Mouse (Mus musculus) liver, embryonic 12.5 days (tissue): ENCODE results near the gene Tlr9. TPM values are rescaled to one million over a fixed set of nuclear protein-coding genes. Genes with fewer than 3 reads are reported as not detected.

Experiments used
- ATAC-seq: fragments of 200-750 bp; cut with Nextera tagmentation; 2 replicates; pipeline ENCODE4 v1.8.0; 2017; ENCODE audit warnings: moderate number of reproducible peaks, mild to moderate bottlenecking, moderate library complexity
- H3K27ac ChIP-seq: fragments of 300-500 bp; sonication (generic); 2 replicates; pipeline ENCODE4 v1.5.1; 2016; ENCODE audit warnings: mild to moderate bottlenecking
- H3K27me3 ChIP-seq: fragments of 300-500 bp; sonication (generic); replicated peaks from 2 replicates; pipeline ENCODE4 v1.6.1; 2016; ENCODE audit warnings: mild to moderate bottlenecking, moderate library complexity
- H3K36me3 ChIP-seq: fragments of 300-500 bp; sonication (generic); 2 replicates; pipeline ENCODE4 v1.6.1; 2016; ENCODE audit warnings: mild to moderate bottlenecking, moderate library complexity
- H3K4me1 ChIP-seq: fragments of 300-500 bp; sonication (generic); 2 replicates; pipeline ENCODE4 v1.6.1; 2016
- H3K4me2 ChIP-seq: fragments of 300-500 bp; sonication (generic); 2 replicates; pipeline ENCODE4 v1.6.1; 2016; ENCODE audit warnings: mild to moderate bottlenecking, moderate library complexity
- H3K4me3 ChIP-seq: fragments of 300-500 bp; sonication (generic); 2 replicates; pipeline ENCODE4 v1.5.1; 2016; ENCODE audit warnings: mild to moderate bottlenecking, moderate library complexity
- H3K9ac ChIP-seq: fragments of 300-500 bp; sonication (generic); 2 replicates; pipeline ENCODE4 v1.6.1; 2016; ENCODE audit warnings: mild to moderate bottlenecking, moderate library complexity
- H3K9me3 ChIP-seq: fragments of 300-500 bp; sonication (generic); replicated peaks from 2 replicates; pipeline ENCODE4 v1.6.1; 2016; ENCODE audit warnings: mild to moderate bottlenecking, moderate library complexity
- WGBS: fragments of 180-500 bp; shearing (Covaris S2); methylation state at CpG from one replicate; pipeline ENCODE4 v1.1.7; 2016; ENCODE audit not compliant: insufficient replicate concordance; 5-methylcytosine and 5-hydroxymethylcytosine counted together
- polyA plus RNA-seq: library from polyadenylated mRNA; unstranded; fragments of >200 nt; fragmentation: Nextera tagmentation; extraction: Ambion mirVana; gene quantifications from 2 replicates; pipeline ENCODE4 v1.2.1, GENCODE M21; 2016

Tlr9 gene
- polyA plus RNA-seq, 1 experiment from 2014 or later = 0.06 TPM

DNA sequence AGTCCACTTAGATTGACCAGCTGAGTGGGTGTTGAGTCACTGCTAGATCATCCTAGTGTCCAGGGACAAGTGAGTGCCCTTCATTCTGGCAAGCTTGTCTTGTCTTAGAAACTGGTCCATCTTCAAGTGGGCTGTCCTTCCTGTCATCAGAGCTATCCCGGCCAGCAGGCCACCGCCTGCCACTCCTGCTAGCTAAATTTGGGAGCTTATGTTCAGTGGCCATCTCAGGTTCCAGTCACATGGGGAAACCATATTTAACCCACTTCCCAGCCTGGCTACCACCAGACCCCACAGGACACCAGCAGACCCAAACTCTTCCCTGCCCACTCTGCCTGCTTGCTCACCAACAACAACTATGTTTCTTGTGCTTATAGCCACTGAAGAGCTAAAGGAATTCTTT lies 15.9 kb upstream of the Tlr9 start:
- Histone ChIP-seq H3K4me1 (peaks cover 48% of the 10 kb centered on the region), H3K36me3 (peaks cover 7% of the 10 kb centered on the region), H3K4me2 (no peak overlapping the region), H3K9me3 (no peaks in the 10 kb centered on the region), H3K9ac (no peak overlapping the region), H3K27me3 (no peaks in the 10 kb centered on the region), H3K4me3 (no peak overlapping the region), H3K27ac (no peak overlapping the region)
- ATAC-seq = no peak
- WGBS = 74% methylated on average over 2 of the region's 2 CpGs

DNA sequence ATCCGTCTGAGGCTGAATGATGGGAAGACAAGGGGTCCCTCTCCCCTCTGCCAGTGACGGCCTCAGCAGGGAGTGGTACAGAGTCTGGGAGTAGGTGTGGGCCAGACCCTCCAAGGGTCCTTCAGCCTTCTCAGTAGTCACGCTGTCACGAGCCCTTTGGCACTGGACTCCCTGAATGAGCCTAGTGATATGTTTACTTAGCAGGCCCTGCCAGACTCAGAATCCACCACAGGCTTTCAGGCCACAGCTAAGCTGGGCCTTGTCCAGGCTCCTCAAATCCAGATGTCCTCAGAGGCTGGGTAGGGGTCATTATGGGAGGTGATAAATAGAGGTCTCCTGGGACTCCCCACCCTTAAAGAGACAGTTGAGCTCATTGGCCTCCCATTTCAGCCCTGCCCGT lies 14.2 kb upstream of the Tlr9 start:
- Histone ChIP-seq H3K27me3 (no peaks in the 10 kb centered on the region), H3K27ac (no peak overlapping the region), H3K4me2 (no peak overlapping the region), H3K9me3 (no peaks in the 10 kb centered on the region), H3K4me1 (peaks cover 48% of the 10 kb centered on the region), H3K4me3 (no peak overlapping the region), H3K36me3 (peaks cover 17% of the 10 kb centered on the region), H3K9ac (no peak overlapping the region)
- ATAC-seq = no peak
- WGBS = 83% methylated on average over 5 of the region's 5 CpGs

DNA sequence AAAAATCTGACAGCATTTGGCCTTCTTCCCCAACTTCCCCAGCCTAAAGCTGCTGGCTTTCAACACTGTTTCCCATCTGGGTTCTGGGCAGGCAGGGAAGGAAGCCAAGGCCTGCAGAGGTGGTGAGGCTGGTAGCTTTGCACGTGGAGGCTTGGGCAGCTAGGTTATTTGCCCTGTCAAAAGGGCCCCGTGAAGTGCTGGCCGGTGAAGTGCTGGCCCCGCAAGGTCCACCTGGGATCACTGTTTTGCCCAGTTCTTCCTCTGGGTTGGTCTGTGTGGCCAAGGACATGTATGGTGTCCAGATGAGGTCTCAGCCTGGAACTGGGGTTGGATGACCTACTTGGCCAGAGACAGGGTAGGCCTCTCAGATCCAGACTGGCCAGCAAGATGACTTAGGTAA lies 12.4 kb upstream of the Tlr9 start:
- Histone ChIP-seq H3K9me3 (no peaks in the 10 kb centered on the region), H3K4me1 (peaks cover 30% of the 10 kb centered on the region), H3K4me3 (no peak overlapping the region), H3K27ac (no peak overlapping the region), H3K4me2 (no peak overlapping the region), H3K9ac (no peak overlapping the region), H3K27me3 (no peaks in the 10 kb centered on the region), H3K36me3 (peaks cover 34% of the 10 kb centered on the region)
- 80% methylated on average over 4 of the region's 4 CpGs for WGBS
- ATAC-seq = no peak

DNA sequence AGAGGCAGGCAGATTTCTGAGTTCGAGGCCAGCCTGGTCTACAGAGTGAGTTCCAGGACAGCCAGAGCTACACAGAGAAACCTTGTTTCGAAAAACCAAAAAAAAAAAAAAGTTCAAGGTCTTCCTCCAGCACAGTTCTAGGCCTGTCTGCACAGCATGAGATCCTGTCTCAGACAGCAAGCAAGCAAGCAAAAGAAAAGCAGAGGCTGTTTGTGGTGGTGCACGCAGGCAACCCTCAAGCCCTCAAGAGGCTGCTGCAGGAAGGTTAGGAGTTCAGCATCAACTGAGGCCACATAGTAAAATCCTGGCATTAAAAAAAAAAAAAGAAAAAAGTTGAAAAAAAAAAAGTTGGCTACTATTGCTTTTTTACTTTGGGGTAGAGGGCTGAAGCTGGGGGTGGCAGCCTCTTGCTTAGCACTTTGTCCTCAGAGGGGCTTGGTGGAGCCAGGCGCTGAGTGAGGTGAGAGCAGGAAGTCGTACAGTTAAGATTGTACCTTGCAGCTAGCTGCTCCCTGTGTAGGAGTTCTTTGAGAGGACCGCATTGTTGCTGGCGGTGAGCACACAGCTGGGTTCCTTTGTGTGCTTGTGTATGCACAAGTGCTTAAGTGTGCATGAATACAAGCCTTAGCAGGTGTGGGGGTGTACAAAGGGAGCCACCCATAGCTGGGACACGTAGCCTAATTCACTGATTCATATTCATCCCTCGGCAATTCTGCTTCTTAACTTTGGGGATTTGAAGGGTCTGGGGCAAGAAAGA lies 11.4 kb upstream of the Tlr9 start:
- WGBS = 70% methylated on average over 9 of the region's 9 CpGs
- H3K27ac ChIP-seq = no peak overlapping the region

DNA sequence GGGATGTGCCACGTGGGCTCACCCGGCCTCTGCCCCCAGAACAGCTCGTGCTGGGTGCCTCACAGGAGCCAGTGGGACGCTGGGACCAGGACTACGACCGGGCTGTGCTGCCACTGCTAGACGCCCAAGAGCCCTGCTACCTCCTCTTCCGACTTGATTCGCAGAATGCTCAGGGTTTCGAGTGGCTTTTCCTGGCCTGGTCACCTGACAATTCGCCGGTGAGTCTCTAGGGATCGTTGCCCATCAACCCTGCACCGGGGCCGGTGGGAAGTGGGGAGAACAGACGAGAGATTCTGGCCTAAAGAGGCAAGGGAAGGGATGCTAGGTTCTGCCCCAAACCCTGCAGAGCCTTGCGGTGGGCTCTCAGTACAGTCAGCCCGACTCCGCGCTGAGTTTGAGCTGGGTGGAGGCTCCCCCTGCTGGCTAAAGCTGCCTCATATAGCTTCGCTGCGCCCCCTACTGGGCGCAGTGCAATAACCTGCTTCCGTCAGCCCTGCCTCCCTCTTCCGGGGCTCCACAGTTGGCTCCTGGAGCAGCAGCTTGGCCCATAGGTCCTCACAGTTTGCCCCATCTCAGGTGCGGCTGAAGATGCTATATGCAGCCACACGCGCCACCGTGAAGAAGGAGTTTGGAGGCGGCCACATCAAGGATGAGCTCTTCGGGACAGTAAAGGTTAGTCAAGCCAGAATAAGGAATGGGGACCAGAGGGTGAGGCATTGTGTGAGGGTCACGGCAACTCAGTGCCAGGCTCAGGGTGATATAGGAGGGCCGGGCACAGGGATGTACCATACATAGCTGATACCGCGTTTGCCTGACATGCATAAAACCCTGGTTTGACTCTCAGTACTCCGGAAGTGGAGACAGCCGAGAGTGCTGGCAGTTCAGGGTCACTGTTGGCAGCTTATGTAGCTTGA lies 10.5 kb upstream of the Tlr9 start:
- ATAC-seq = peak; percentile 75
- Histone ChIP-seq H3K4me3 (peak overlapping the region; percentile 30), H3K9ac (peak overlapping the region; percentile 43; the same call in 1 of the 2 replicates), H3K27ac (0 out of 2 replicates have a peak overlapping the region, but pooled peaks have one; percentile 24), H3K4me2 (peak overlapping the region; percentile 65), H3K4me1 (peaks cover 15% of the 10 kb centered on the region), H3K36me3 (peaks cover 38% of the 10 kb centered on the region), H3K9me3 (no peaks in the 10 kb centered on the region), H3K27me3 (no peaks in the 10 kb centered on the region)
- 33% methylated on average over 37 of the region's 37 CpGs for WGBS

More for the DNA sequence above, 11.4 kb upstream of the Tlr9 start:
- no peak for ATAC-seq
- peaks cover 38% of the 10 kb centered on the region for H3K36me3 ChIP-seq
- peak overlapping the region; percentile 65 for H3K4me2 ChIP-seq
- H3K27me3 ChIP-seq = no peaks in the 10 kb centered on the region
- peaks cover 22% of the 10 kb centered on the region for H3K4me1 ChIP-seq
- H3K9me3 ChIP-seq = no peaks in the 10 kb centered on the region
- no peak overlapping the region for H3K4me3 ChIP-seq
- H3K9ac ChIP-seq = no peak overlapping the region

DNA sequence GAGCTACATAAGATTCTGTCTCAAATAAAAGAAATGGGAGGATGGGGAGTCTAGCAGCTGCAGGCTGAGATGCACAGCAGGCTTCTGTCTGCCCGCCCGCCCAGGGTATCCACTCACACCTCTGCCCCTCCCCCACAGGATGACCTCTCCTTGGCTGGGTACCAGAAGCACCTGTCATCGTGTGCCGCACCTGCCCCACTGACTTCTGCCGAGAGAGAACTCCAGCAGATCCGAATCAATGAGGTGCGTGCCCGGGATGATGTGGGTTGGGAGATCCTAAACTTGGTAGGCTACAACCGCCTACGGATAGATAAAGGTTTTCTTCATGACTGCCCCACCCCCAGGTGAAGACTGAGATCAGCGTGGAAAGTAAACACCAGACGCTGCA lies 9.8 kb upstream of the Tlr9 start:
- Histone ChIP-seq H3K4me3 (no peak overlapping the region), H3K4me1 (peaks cover 15% of the 10 kb centered on the region), H3K9me3 (no peaks in the 10 kb centered on the region), H3K4me2 (no peak overlapping the region), H3K36me3 (peaks cover 38% of the 10 kb centered on the region), H3K27me3 (no peaks in the 10 kb centered on the region), H3K9ac (no peak overlapping the region), H3K27ac (no peak overlapping the region)
- ATAC-seq = no peak
- WGBS = 80% methylated on average over 12 of the region's 12 CpGs

DNA sequence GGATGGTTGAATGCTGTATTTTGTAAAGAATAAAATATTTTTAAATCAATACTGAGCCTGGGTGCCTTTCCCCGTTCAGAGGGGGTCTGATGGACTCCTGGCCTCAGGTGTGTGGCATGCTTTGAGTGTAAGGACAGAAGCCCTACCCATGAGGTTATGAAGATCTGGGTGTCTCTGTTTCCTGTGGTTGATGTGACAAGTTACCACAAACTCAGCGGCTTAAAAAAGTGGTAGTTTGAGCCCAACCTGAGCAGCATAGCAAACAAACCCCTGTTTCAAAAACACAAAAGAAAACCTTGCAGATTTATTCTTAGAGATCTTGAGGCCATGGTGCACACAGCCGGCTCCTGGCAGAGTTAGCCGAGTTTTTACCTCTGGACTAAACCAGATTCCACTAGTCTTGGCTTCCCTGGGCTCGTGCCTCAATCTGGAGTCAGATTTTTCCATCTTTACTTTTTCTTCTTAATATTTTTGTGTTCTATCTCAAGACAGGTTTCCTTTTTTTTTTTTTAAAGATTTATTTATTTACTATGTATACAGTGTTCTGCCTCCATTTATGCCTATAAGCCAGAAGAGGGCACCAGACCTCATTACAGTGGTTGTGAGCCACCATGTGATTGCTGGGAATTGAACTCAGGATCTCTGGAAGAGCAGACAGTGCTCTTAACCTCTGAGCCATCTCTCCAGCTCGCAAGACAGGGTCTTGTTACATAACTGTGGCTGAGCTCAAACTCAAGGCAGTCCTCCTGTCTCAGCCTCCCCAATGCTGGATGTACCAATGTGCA lies 6.9 kb upstream of the Tlr9 start:
- Histone ChIP-seq H3K4me2 (no peak overlapping the region), H3K4me1 (peaks cover 15% of the 10 kb centered on the region), H3K27me3 (no peaks in the 10 kb centered on the region), H3K9me3 (no peaks in the 10 kb centered on the region), H3K27ac (no peak overlapping the region), H3K36me3 (peaks cover 31% of the 10 kb centered on the region), H3K4me3 (no peak overlapping the region), H3K9ac (no peak overlapping the region)
- no peak for ATAC-seq
- 65% methylated on average over 6 of the region's 6 CpGs for WGBS

DNA sequence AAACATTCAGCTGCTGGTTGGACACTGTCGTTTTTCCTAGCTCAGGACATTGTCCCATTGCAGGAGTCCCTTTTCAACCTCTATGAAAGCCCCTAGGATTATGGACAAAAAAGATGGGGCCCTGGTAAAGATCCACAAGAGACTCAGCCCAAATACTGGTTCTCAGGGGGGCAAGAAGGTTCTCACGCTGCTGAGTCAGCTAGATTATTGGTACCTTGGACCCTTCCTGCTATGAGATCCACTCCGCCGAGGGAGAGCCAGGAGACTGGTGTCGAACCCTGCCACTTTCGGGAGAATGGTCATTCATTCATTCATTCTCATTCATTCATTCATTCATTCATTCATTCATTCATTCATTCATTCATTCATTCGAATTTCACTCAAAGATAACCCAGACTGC lies 5.4 kb upstream of the Tlr9 start:
- H3K27ac ChIP-seq = no peak overlapping the region
- H3K9ac ChIP-seq = no peak overlapping the region
- H3K27me3 ChIP-seq = peaks cover 3% of the 10 kb centered on the region
- H3K4me3 ChIP-seq = no peak overlapping the region
- WGBS = 82% methylated on average over 7 of the region's 7 CpGs
- no peaks in the 10 kb centered on the region for H3K9me3 ChIP-seq
- no peak overlapping the region for H3K4me2 ChIP-seq
- ATAC-seq = no peak
- peaks cover 6% of the 10 kb centered on the region; the same call in 1 of the 2 replicates for H3K4me1 ChIP-seq
- H3K36me3 ChIP-seq = peaks cover 31% of the 10 kb centered on the region

DNA sequence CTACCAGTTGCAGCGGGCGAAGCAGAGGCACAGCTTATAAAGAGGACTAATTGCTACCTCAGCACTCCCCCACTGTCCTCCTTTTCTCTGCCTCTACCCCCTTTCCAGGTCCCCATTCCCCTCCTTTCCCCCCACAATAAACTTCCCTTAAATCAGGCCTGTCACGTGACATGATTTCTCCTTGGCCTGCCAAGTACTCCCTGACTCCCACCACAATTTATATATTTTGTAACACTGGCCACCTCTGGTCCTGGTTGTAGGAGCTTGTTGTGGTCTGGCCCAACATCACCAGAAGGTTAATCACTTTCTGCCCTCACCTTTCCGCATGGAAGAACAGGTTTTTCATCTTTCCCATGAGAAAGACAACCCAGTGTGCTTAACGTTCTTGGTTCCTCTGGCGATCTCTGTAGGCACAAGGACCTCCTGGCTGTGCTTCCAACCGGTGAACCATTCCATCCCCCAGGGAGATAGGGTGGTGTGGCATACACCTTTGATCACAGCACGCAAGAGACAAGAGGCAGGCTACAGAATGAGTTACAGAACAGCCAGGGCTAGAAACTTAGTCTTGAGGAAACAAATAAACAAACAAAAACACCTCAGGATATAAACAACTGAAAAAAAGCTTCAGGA lies 1.4 kb upstream of the Tlr9 start:
- no peak for ATAC-seq
- Histone ChIP-seq H3K9me3 (no peaks in the 10 kb centered on the region), H3K9ac (no peak overlapping the region), H3K4me3 (no peak overlapping the region), H3K27ac (no peak overlapping the region), H3K36me3 (no peaks in the 10 kb centered on the region), H3K4me2 (no peak overlapping the region), H3K4me1 (peaks cover 4% of the 10 kb centered on the region; the same call in 1 of the 2 replicates), H3K27me3 (peaks cover 43% of the 10 kb centered on the region)
- WGBS = 60% methylated on average over 8 of the region's 8 CpGs

DNA sequence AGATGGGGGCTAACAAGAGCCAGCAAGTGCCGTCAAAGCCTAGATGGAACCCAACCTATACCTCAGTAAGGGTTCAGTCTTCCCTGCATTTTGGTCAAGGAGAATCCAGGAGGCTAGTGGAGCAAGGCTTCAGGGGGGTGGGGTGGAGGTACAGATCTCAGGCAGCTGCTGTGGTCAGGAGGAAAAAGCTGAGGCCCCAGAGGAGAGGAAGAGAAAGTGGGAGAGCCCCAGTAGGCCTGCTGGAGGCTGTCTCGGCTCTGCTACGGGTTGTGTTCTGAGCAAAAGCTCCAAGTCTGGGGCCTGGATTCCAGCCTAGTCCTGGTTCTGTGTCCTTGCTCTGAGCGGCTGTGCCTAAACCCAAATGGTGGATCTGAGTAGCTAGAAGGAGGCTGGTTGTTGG lies 596 bp downstream of the Tlr9 start:
- Histone ChIP-seq H3K9me3 (no peaks in the 10 kb centered on the region), H3K27ac (no peak overlapping the region), H3K27me3 (peaks cover 59% of the 10 kb centered on the region), H3K9ac (no peak overlapping the region), H3K4me2 (peak overlapping the region; percentile 8; the same call in 1 of the 2 replicates), H3K36me3 (no peaks in the 10 kb centered on the region), H3K4me1 (peaks cover 21% of the 10 kb centered on the region), H3K4me3 (no peak overlapping the region)
- ATAC-seq = no peak
- WGBS = 47% methylated on average over 4 of the region's 4 CpGs

DNA sequence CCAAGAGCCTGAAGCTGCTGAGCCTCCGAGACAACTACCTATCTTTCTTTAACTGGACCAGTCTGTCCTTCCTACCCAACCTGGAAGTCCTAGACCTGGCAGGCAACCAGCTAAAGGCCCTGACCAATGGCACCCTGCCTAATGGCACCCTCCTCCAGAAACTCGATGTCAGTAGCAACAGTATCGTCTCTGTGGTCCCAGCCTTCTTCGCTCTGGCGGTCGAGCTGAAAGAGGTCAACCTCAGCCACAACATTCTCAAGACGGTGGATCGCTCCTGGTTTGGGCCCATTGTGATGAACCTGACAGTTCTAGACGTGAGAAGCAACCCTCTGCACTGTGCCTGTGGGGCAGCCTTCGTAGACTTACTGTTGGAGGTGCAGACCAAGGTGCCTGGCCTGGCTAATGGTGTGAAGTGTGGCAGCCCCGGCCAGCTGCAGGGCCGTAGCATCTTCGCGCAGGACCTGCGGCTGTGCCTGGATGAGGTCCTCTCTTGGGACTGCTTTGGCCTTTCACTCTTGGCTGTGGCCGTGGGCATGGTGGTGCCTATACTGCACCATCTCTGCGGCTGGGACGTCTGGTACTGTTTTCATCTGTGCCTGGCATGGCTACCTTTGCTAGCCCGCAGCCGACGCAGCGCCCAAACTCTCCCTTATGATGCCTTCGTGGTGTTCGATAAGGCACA lies 3.2 kb downstream of the Tlr9 start:
- peaks cover 62% of the 10 kb centered on the region for H3K27me3 ChIP-seq
- peak overlapping the region; percentile 18 for H3K4me3 ChIP-seq
- H3K4me1 ChIP-seq = peaks cover 25% of the 10 kb centered on the region
- no peak overlapping the region for H3K27ac ChIP-seq
- WGBS = 49% methylated on average over 24 of the region's 24 CpGs
- peak overlapping the region; percentile 56 for H3K4me2 ChIP-seq
- H3K9ac ChIP-seq = no peak overlapping the region
- H3K9me3 ChIP-seq = no peaks in the 10 kb centered on the region
- no peaks in the 10 kb centered on the region for H3K36me3 ChIP-seq
- ATAC-seq = no peak
